Mouse (Mus musculus) retina, adult 2 months (tissue): ENCODE results near the gene Mrps31.

Source experiments
- DNase-seq: peaks from one replicate; pipeline ENCODE4 v3.0.0-alpha.2; 2012; ENCODE audit warnings: low read depth, low spot score

The Mrps31 gene

DNA sequence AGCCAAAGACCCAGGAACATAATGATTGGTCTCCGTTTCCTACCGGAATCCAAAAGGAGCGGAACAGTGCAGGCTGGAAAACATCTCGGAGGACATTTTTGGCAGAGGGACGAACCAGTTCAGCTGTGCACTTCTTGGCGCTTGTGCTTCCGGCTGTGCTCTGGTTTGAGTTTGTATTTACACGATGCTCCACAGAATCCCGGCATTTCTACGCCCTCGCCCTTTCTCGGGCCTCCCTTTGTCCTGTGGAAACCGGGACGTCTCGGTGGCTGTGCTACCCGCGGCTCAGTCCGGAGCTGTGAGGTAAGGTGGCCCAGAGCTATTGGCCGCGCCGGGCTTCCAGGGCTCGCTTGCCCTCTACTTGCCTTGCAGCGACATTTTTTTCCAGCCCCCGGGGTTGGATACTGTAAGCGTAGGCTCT lies at the start of gene Mrps31:
Gene Mrps31, plus strand, starts transcription at position 80 of the 421 bp plus-strand sequence.
- DNase-seq: peak; percentile 90

DNA sequence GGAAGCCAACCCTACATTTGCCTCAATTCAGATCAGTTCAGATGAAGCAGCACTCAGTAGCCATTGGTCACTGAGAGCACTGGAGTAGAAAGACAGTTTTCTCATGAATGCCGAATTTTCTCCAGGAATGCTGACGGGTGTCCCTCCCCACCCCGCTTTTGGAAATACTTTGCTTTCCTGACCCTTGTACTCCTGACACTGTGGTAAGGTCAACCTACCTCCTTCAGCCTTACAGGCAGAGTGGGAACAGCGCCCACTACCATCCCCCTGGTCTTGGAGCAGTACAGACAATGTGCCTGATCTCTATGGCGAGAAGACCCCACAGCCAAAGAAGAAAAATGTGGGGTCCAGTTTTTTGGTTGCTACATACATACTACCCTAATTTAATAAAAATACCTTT lies 34.9 kb upstream of the Mrps31 start:
- DNase-seq: no peak

DNA sequence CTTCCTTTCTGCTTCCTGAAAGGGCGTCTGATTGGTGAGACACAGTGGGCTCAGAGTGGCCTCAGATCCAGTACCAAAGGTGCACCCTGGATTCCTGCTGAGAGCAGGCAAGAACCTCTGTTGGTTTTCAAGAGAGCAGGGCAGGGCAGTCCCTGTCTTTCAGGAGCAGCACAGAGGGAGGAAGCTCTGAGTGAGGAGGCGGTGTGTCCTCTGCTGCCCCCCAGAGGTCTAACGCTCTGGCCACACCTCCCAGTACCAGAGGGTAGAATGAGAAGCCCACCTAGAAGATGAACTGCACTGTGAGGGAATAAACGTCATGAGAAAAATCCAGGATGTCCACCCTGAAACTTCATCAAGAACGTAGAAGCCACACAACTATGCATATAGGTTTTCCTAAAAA lies 34.3 kb upstream of the Mrps31 start:
- no peak for DNase-seq

DNA sequence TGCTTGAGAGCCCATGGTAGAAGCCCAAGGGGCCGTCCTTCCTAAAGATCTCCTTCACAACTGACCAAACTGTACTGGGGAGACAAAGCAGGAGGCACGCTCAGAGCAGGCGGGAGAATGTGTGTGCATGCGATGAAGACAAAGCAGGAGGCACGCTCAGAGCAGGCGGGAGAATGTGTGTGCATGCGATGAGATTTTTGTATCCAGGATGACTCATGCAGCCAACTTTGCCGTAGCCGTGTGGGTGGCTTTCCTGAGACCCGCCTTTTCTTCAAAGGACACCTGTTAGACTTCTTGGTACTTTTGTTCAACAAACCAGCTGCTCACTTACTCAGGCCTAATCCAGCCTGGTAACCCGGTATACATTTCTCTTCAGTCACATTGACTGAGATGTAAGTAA lies 30.2 kb upstream of the Mrps31 start:
- DNase-seq: no peak

DNA sequence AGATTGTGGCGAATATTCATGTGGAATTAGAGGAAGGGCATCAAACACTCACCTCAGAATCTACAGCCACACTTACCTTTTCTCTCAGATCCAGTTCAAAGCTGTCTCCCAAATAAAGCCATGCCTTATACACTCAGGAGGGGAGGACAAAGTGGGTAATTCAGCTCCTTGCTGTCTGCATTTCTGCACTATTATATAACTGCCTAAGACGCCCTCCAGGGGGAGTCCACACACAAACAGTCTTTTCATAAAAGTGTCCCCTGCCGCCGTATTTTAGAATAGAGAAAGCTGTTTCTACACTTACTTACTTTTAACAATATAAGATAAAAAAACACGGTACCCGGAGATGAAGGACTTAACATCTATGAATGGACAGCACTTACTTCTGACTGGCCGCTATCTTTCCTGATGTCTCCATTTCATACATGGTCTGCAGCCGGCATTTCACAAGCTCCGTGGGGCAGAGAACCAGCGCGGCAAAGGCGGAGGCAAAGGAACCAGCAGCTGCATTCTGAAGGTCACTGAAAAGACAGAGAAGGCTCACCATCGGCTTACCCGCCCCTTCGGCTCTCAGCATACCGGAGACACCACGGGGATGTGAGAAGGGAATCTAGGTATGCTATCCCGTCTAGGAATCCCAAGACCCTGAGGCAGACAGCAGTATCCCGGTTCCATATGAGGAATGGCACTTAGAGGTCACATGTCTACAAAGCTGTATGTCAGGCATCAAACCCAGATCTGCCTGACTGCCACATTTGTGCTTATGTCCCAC lies 28.2 kb upstream of the Mrps31 start:
- DNase-seq: no peak

DNA sequence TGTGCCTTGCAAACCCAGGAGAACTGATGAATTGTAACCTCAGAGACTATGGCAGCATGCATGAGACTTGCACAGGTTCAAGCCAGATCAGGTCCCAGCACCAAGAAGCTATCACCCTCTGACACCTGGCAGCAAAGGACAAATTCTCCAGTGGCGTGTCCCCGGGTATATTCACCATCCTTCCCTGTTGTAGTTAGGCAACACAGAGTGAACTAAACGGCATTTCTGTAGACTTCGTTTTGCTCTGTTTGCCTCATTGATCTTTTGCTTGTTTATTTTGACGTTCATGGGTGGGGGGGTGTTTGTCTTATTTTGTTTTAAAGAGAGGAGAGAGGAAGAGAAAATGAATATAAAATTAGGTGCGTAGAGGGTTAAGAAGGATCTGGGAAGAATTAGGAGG lies 26.0 kb upstream of the Mrps31 start:
- no peak for DNase-seq

DNA sequence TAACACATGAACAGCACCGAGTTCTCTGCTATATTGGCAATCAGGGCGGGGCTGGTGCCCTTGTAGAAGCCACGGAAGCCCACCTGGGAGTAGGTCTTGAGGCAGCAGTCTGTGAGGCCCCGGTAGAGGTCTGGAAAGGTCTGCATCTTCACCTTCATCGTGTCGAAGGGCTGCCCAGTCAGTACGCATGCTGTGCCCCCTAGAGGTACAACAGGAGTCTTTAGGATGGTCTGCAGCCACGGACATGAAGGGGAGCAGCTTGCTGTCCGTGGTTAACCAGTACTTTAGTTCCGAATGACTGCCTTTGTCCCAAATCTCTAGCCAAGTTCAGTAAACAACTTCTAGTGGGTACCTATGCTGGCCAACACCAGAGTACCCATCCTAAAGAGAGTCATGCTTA lies 21.3 kb upstream of the Mrps31 start:
- no peak for DNase-seq

DNA sequence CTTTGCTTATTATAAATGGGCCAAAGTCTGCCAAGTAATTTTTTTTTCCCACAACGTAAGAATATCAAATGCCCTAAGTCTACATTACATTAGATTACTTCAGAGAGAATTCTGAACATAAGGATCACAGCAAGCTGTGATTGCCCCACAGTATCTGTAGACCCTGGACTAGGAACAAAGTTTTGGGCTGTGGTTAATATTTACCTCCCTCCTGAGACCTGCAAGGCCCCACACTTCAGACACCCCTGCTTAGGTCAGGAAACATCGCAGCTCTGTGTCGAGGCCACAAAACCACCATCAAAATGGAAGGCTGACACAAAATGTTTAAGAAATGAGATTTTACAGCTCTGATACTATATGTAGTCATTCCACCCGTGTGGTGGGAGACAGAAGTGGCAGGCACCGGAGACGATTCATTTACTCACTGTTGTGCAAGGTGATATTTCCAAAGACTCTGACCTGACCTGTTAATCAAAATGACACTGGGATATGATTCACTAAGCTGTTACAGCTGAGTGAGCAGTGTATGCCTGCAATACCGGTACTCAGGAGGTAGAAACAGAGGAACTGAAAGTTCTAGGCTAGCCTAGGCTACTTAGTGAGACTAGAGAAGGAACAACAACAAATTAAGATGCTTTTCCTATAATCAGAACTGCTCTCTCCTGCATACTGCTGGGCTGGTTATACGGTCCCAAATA lies 20.2 kb upstream of the Mrps31 start:
- no peak for DNase-seq

DNA sequence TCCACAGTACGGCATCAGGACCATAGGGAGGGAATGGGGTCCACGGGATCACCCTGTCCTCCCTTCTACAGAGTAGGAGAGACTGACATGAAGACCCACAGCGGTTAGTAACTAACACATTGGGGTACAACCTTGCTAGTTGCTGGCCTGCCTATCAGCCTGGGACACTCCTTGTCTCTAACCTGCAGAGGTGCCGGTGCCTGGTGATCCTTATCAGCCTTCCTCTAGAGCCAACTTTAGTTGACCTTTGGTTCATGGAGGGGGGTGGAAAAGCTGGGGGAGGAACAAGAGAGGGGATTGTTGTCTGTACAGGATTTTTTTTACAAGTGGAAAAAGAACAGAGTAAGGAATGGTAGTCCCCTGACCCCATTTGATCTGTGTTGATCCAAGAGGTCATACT lies 16.7 kb upstream of the Mrps31 start:
- no peak for DNase-seq

GRCm38 (mm10) chr8:22395256-22395655 lies 15.9 kb upstream of the Mrps31 start:
- DNase-seq: no peak

GRCm38 (mm10) chr8:22397811-22398141 lies 13.4 kb upstream of the Mrps31 start:
- no peak for DNase-seq

DNA sequence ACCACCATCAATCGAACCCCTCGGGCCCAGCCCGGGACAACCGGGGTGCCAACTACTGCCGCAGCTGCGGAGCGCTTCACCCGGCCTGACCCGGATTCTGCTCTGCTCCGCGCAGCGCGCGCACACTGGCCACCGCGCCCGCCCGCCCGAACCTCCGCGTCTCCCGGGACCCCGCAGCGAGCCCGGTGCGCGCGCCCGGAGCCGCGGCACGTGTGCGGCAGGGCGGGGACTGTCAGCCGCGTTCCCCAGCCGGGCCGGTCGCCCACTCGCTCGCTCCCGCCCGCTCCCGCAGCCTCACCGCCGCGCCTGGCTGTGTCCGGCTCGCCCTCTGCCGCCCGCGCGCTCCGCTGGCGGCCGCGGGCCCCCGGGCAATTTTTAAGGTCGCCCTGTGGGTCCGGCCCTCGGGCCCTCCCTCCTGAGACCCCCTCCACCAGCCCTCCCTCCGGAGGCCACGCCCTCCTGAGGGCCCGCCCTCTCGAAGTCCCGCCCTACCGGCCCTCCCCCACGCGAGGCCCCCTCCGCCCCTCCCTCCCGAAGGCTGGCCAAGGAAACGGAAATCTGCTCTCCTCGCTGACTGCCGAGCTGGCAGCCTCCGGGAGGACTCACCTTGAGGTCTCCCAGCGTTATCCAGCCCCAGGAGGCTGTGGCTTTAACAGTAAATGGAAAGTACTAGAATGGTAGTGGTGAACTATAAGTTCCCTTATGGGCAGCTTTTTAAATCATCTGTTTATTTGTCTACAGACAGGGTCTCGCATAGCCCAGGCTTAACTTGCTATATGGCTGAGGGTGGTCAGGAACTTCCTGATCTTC lies 12.8 kb upstream of the Mrps31 start, which contains the start of gene Slc25a15:
Gene Slc25a15, minus strand, starts transcription at position 456 of the 810 bp plus-strand sequence.
- peak; percentile 74 for DNase-seq

- DNase-seq: no peak
Observed at GRCm38 (mm10) chr8:22399285-22399880, 11.8 kb upstream of the Mrps31 start.

DNA sequence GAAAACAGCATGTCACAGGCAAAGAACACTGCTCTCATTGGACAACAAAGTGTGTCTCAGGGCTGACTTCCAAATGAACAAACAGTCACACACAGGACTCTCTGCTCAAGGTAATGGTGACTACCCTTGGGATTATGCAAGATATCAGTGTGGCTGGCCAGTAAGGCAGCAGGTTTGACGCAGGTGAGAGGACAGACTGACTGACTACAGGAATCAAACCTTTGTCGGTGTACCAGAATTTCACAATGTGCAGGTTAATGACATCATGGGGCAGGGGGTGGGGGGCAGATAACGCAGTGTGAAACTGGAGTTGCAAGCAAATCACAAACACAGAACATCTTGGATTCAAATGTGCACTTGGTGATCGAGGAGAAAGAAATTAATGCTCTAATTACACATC lies 10.6 kb upstream of the Mrps31 start:
- DNase-seq: no peak

GRCm38 (mm10) chr8:22403235-22403634 lies 7.9 kb upstream of the Mrps31 start:
- no peak for DNase-seq

- no peak for DNase-seq
Observed at GRCm38 (mm10) chr8:22405733-22406132, 5.4 kb upstream of the Mrps31 start.

GRCm38 (mm10) chr8:22410688-22411281 lies 376 bp upstream of the Mrps31 start:
- DNase-seq: no peak

DNA sequence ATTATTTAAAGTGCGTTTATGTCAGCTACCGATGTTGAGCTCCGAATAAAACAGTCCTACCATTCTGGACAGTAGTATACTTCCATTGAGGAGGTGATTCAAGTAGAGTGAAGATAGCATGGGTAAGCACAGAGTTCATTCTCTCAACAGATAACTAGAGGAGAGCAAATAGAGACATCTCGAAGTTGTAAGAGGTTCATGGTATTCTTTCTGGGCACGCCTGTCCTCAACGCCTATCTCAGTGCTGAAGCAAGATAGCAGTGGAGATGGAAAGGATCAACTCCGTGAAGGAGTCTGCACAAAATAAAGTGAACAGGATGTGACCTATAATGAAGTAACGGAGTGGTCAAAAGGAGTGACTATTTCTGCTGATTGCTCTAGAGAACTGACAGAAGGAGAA lies 810 bp downstream of the Mrps31 start:
- no peak for DNase-seq
